11 mouse cellular contexts compared by ENCODE assay signal in genomic region chr6:85334251-85334650, GRCm38 (mm10). TPM values are rescaled to one million over a fixed set of nuclear protein-coding genes. Genes with fewer than 3 reads are reported as not detected.
A peak's percentile ranks its signal among the peaks of the same experiment; 100 is the strongest.
DNase-seq lines count a peak whose midpoint lies in the region; ATAC-seq and TF ChIP-seq lines count a peak whose summit lies in the region.
"Had no signal": no experiment of that assay in that cellular context is flagged by ENCODE, and none has a peak within 500 bp of the region (broad histone marks: within the 10 kb centered on the region; RNA-seq: fewer than 3 reads in every experiment).

No protein-coding gene starts in this region.

- no peak for TF ChIP-seq CTCF in heart, adult 2 months (IDR thresholded peaks at IDR 0.05)
- TF ChIP-seq CTCF in stomach, postnatal 0 days (IDR thresholded peaks at IDR 0.05; ENCODE audit: low read depth), result no peak

- H3K79me2 ChIP-seq in heart, adult 2 months (replicated peaks; ENCODE audit: control insufficient read depth, insufficient read depth, low read length), result no peaks in the 10 kb centered on the region

- no peak for DNase-seq in heart, adult 2 months
- DNase-seq in neural tube, embryonic 11.5 days (ENCODE audit: low spot score), result no peak
- DNase-seq in neural tube, embryonic 10.5 days (ENCODE audit: extremely low spot score, low spot score), result no peak
- peak; percentile 11 for DNase-seq in stomach, postnatal 0 days (ENCODE audit: low spot score)
- DNase-seq in right cerebral cortex, postnatal 14 days, result no peak
- no peak for DNase-seq in right cerebral cortex, postnatal 10 days (ENCODE audit: low spot score in 2 of 2)
- DNase-seq: adrenal gland, postnatal 25 days; gastrocnemius, postnatal 36 days; kidney, postnatal 4 days had no signal

- H3K4me1 ChIP-seq in heart, embryonic 14.5 days (ENCODE audit: control insufficient read depth in 2 of 2, insufficient read depth in 2 of 2, low read length in 2 of 2), result peaks cover 8 to 13% of the 10 kb centered on the region in 2 experiments
- peaks cover 2% of the 10 kb centered on the region for H3K4me1 ChIP-seq in heart, adult 2 months (ENCODE audit: control insufficient read depth, insufficient read depth, low read length)
- H3K4me1 ChIP-seq in neural tube, embryonic 11.5 days (ENCODE audit: control insufficient read depth, insufficient read depth, low read length), result 0 out of 2 replicates have a peak, but pooled peaks cover 4% of the 10 kb centered on the region
- H3K4me1 ChIP-seq in liver, embryonic 12.5 days, result peaks cover 15% of the 10 kb centered on the region
- H3K4me1 ChIP-seq in stomach, postnatal 0 days (replicated peaks; ENCODE audit: control insufficient read depth, insufficient read depth), result peaks cover 3% of the 10 kb centered on the region; the same call in 1 of the 2 replicates

- H3K9ac ChIP-seq in heart, embryonic 14.5 days (ENCODE audit: low read length), result no peak overlapping the region
- no peak overlapping the region for H3K9ac ChIP-seq in heart, adult 2 months (ENCODE audit: low read depth, low read length)
- no peak overlapping the region for H3K9ac ChIP-seq in neural tube, embryonic 11.5 days (ENCODE audit: low read length)
- H3K9ac ChIP-seq in liver, embryonic 12.5 days, result no peak overlapping the region
- H3K9ac ChIP-seq in stomach, postnatal 0 days (ENCODE audit: low read length), result no peak overlapping the region

- no peak overlapping the region for H3K4me3 ChIP-seq in heart, embryonic 14.5 days (ENCODE audit: control insufficient read depth in 1 of 2, insufficient read depth in 1 of 2, low read depth in 1 of 2, low read length in 2 of 2)
- H3K4me3 ChIP-seq in heart, adult 2 months, result no peak overlapping the region
- H3K4me3 ChIP-seq in neural tube, embryonic 11.5 days (ENCODE audit: low read depth, low read length), result no peak overlapping the region
- H3K4me3 ChIP-seq in liver, embryonic 12.5 days, result no peak overlapping the region
- no peak overlapping the region for H3K4me3 ChIP-seq in stomach, postnatal 0 days (ENCODE audit: low read depth, low read length)

- no peak for TF ChIP-seq POLR2A in heart, adult 2 months (IDR thresholded peaks at IDR 0.05; ENCODE audit: insufficient read depth, low read depth, low read length)

- intact Hi-C loops in heart, adult 2 months (cut with DNase I), result loop anchor here (5.0 kb wide), 4 partner anchors 72 to 197 kb away; partner anchors contain the start of genes Cct7, Pradc1 and Spr

- peak overlapping the region; percentile 94 for H3K4me2 ChIP-seq in heart, embryonic 14.5 days (ENCODE audit: low read length)
- H3K4me2 ChIP-seq in neural tube, embryonic 11.5 days (ENCODE audit: low read depth), result peak overlapping the region; percentile 96; the same call in 1 of the 2 replicates
- H3K4me2 ChIP-seq in liver, embryonic 12.5 days, result peak overlapping the region; percentile 89
- no peak overlapping the region for H3K4me2 ChIP-seq in stomach, postnatal 0 days (replicated peaks; ENCODE audit: low read depth)

- no peaks in the 10 kb centered on the region for H3K27me3 ChIP-seq in heart, embryonic 14.5 days (ENCODE audit: control insufficient read depth, insufficient read depth, low read length)
- no peaks in the 10 kb centered on the region for H3K27me3 ChIP-seq in heart, adult 2 months (ENCODE audit: control insufficient read depth, insufficient read depth, low read length)
- 0 out of 2 replicates have a peak, but pooled peaks cover 3% of the 10 kb centered on the region for H3K27me3 ChIP-seq in neural tube, embryonic 11.5 days (ENCODE audit: control insufficient read depth, insufficient read depth, low read length)
- peaks cover 57% of the 10 kb centered on the region for H3K27me3 ChIP-seq in liver, embryonic 12.5 days (replicated peaks)
- H3K27me3 ChIP-seq in stomach, postnatal 0 days (ENCODE audit: control insufficient read depth, insufficient read depth, low read length), result no peaks in the 10 kb centered on the region

- no peak for TF ChIP-seq EP300 in heart, adult 2 months (IDR thresholded peaks at IDR 0.05; ENCODE audit: insufficient read depth, low read depth, low read length)
- TF ChIP-seq EP300 in stomach, postnatal 0 days (optimal IDR thresholded peaks at IDR 0.05), result no peak

- peaks cover 40% of the 10 kb centered on the region for H3K36me3 ChIP-seq in heart, embryonic 14.5 days (ENCODE audit: control insufficient read depth, insufficient read depth, low read length)
- no peaks in the 10 kb centered on the region for H3K36me3 ChIP-seq in heart, adult 2 months (ENCODE audit: control insufficient read depth, insufficient read depth, low read length)
- H3K36me3 ChIP-seq in neural tube, embryonic 11.5 days (ENCODE audit: control insufficient read depth, insufficient read depth, low read length), result no peaks in the 10 kb centered on the region
- no peaks in the 10 kb centered on the region for H3K36me3 ChIP-seq in liver, embryonic 12.5 days
- 0 out of 2 replicates have a peak, but pooled peaks cover 3% of the 10 kb centered on the region for H3K36me3 ChIP-seq in stomach, postnatal 0 days (ENCODE audit: control insufficient read depth, insufficient read depth, low read length)

- no peak for ATAC-seq in heart, embryonic 14.5 days (ENCODE audit: insufficient number of reproducible peaks, insufficient read depth, low FRiP score, low read depth)
- no peak for ATAC-seq in neural tube, embryonic 11.5 days (ENCODE audit: insufficient read depth, low FRiP score, low TSS enrichment)
- no peak for ATAC-seq in liver, embryonic 12.5 days
- ATAC-seq in stomach, postnatal 0 days (ENCODE audit: low FRiP score, low TSS enrichment), result no peak

- H3K27ac ChIP-seq in heart, embryonic 14.5 days (replicated peaks in 1 of 2; ENCODE audit: control insufficient read depth in 1 of 2, insufficient read depth in 1 of 2, low read depth in 2 of 2, low read length in 2 of 2), result peak overlapping the region in 1 of 2 experiments; percentile 83; a peak in 1 of 4 replicates
- H3K27ac ChIP-seq in heart, adult 2 months, result no peak overlapping the region; the same call in 1 of the 2 replicates
- H3K27ac ChIP-seq in neural tube, embryonic 11.5 days (ENCODE audit: low read depth, low read length), result no peak overlapping the region
- H3K27ac ChIP-seq in liver, embryonic 12.5 days, result no peak overlapping the region
- H3K27ac ChIP-seq in stomach, postnatal 0 days (replicated peaks), result no peak overlapping the region

- H3K9me3 ChIP-seq in heart, embryonic 14.5 days (ENCODE audit: control insufficient read depth, low read length), result no peaks in the 10 kb centered on the region
- no peaks in the 10 kb centered on the region for H3K9me3 ChIP-seq in neural tube, embryonic 11.5 days (ENCODE audit: control insufficient read depth, low read length)
- no peaks in the 10 kb centered on the region for H3K9me3 ChIP-seq in liver, embryonic 12.5 days (replicated peaks)
- no peaks in the 10 kb centered on the region for H3K9me3 ChIP-seq in stomach, postnatal 0 days (ENCODE audit: control insufficient read depth, low read length)

RNA-seq across cellular contexts. Expression of gene Sfxn5, which starts 1.0 kb away (rescaled TPM):
- polyA plus RNA-seq in heart, embryonic 14.5 days (2014; fragmentation: Nextera tagmentation; extraction: Ambion mirVana), result 2.7 and 3.1 TPM in 2 replicates
- total RNA-seq in heart, adult 2 months (2021), result 1 to 10 TPM; 4.2 to 5.3 TPM
- polyA plus RNA-seq in heart, adult 2 months (2012; rRNA removed), result 4.9 and 5.9 TPM in 2 replicates
- polyA plus RNA-seq in neural tube, embryonic 11.5 days (2014; fragmentation: Nextera tagmentation; extraction: Ambion mirVana), result 5.5 and 5.7 TPM in 2 replicates
- polyA plus RNA-seq in liver, embryonic 12.5 days (2016; fragmentation: Nextera tagmentation; extraction: Ambion mirVana), result 2.6 and 3.1 TPM in 2 replicates
- polyA plus RNA-seq in stomach, postnatal 0 days (2015; fragmentation: Nextera tagmentation; extraction: Ambion mirVana), result 8.4 and 8.9 TPM in 2 replicates

RNA-seq across cellular contexts. Expression of gene Rab11fip5, which starts 40.2 kb away (rescaled TPM):
- polyA plus RNA-seq in heart, embryonic 14.5 days (2014; fragmentation: Nextera tagmentation; extraction: Ambion mirVana), result 36.5 and 42.2 TPM in 2 replicates
- total RNA-seq in heart, adult 2 months (2021), result 10 to 100 TPM; 59.3 to 73.9 TPM
- 41.6 and 55.0 TPM in 2 replicates for polyA plus RNA-seq in heart, adult 2 months (2012; rRNA removed)
- polyA plus RNA-seq in neural tube, embryonic 11.5 days (2014; fragmentation: Nextera tagmentation; extraction: Ambion mirVana), result 4.4 and 5.5 TPM in 2 replicates
- polyA plus RNA-seq in liver, embryonic 12.5 days (2016; fragmentation: Nextera tagmentation; extraction: Ambion mirVana), result 0.68 and 0.79 TPM in 2 replicates
- 7.6 and 8.3 TPM in 2 replicates for polyA plus RNA-seq in stomach, postnatal 0 days (2015; fragmentation: Nextera tagmentation; extraction: Ambion mirVana)
